Mouse (Mus musculus) limb, embryonic 13.5 days (tissue): ENCODE measurements around the gene Ei24. TPM values are rescaled to one million over a fixed set of nuclear protein-coding genes. Genes with fewer than 3 reads are reported as not detected.
A peak's percentile ranks its signal among the peaks of the same experiment; 100 is the strongest.

ENCODE experiments used
- ATAC-seq: fragments of 200-750 bp; cut with Nextera tagmentation; 2 replicates; pipeline ENCODE4 v1.8.0; 2017; ENCODE audit warnings: low read depth, moderate number of reproducible peaks, moderate TSS enrichment; ENCODE audit not compliant: low FRiP score
- H3K27ac ChIP-seq: fragments of 300-500 bp; sonication (generic); 2 replicates; pipeline ENCODE4 v1.5.1; 2015; ENCODE audit warnings: inconsistent platforms, mild to moderate bottlenecking, moderate library complexity
- H3K27me3 ChIP-seq: fragments of 300-500 bp; sonication (generic); 2 replicates; pipeline ENCODE4 v1.6.1; 2015; ENCODE audit warnings: mild to moderate bottlenecking, inconsistent platforms
- H3K36me3 ChIP-seq: fragments of 300-500 bp; sonication (generic); 2 replicates; pipeline ENCODE4 v1.6.1; 2015; ENCODE audit warnings: inconsistent platforms, mild to moderate bottlenecking, moderate library complexity
- H3K4me1 ChIP-seq: fragments of 300-500 bp; sonication (generic); 2 replicates; pipeline ENCODE4 v1.6.1; 2015; ENCODE audit warnings: inconsistent platforms
- H3K4me2 ChIP-seq: fragments of 300-500 bp; sonication (generic); replicated peaks from 2 replicates; pipeline ENCODE4 v1.6.1; 2015; ENCODE audit warnings: inconsistent platforms, mild to moderate bottlenecking, moderate library complexity
- H3K4me3 ChIP-seq: fragments of 300-500 bp; sonication (generic); 2 replicates; pipeline ENCODE4 v1.5.1; 2015; ENCODE audit warnings: moderate library complexity, mild to moderate bottlenecking, inconsistent platforms
- H3K9ac ChIP-seq: fragments of 300-500 bp; sonication (generic); 2 replicates; pipeline ENCODE4 v1.6.1; 2015; ENCODE audit warnings: mild to moderate bottlenecking, inconsistent platforms
- H3K9me3 ChIP-seq: fragments of 300-500 bp; sonication (generic); 2 replicates; pipeline ENCODE4 v1.6.1; 2016; ENCODE audit warnings: inconsistent platforms
- WGBS: fragments of 180-500 bp; shearing (Covaris S2); methylation state at CpG from one replicate; pipeline ENCODE4 v1.1.7; 2015; 5-methylcytosine and 5-hydroxymethylcytosine counted together
- polyA plus RNA-seq: library from polyadenylated mRNA; unstranded; fragments of >200 nt; fragmentation: Nextera tagmentation; extraction: Ambion mirVana; gene quantifications from 2 replicates; pipeline ENCODE4 v1.2.1, GENCODE M21; 2015

Gene Ei24
- polyA plus RNA-seq, result 102 and 103 TPM in 2 replicates

GRCm38 (mm10) chr9:36796781-36797555 is at the start of gene Ei24:
Gene Ei24, minus strand, starts transcription at chr9:36797393.
- Histone ChIP-seq H3K4me2 (peak within 1 kb of the TSS; percentile 82), H3K36me3 (peaks cover 9% of the 10 kb centered on the region), H3K4me3 (peak within 1 kb of the TSS; percentile 97), H3K9me3 (no peaks in the 10 kb centered on the region), H3K4me1 (peaks cover 15% of the 10 kb centered on the region), H3K27me3 (no peaks in the 10 kb centered on the region), H3K9ac (peak within 1 kb of the TSS; percentile 97), H3K27ac (peak within 1 kb of the TSS; percentile 67; the same call in 1 of the 2 replicates)
- ATAC-seq, result peak; percentile 97
- whole genome bisulfite sequencing, result under 1% methylated on average over 58 of the region's 66 CpGs

GRCm38 (mm10) chr9:36846346-36846745 is 49.2 kb upstream of the Ei24 start:
- ATAC-seq, result no peak
- no peak overlapping the region for H3K4me2 ChIP-seq
- no peak overlapping the region for H3K27ac ChIP-seq
- no peak overlapping the region for H3K4me3 ChIP-seq
- no peaks in the 10 kb centered on the region for H3K36me3 ChIP-seq
- no peaks in the 10 kb centered on the region for H3K4me1 ChIP-seq
- no peak overlapping the region for H3K9ac ChIP-seq
- no peaks in the 10 kb centered on the region for H3K27me3 ChIP-seq
- H3K9me3 ChIP-seq, result no peaks in the 10 kb centered on the region
- WGBS, result 49% methylated on average over 4 of the region's 4 CpGs

GRCm38 (mm10) chr9:36833914-36834313 is 36.7 kb upstream of the Ei24 start:
- no peaks in the 10 kb centered on the region for H3K9me3 ChIP-seq
- H3K9ac ChIP-seq, result no peak overlapping the region
- 50% methylated on average over 3 of the region's 3 CpGs for WGBS
- ATAC-seq, result no peak
- peak overlapping the region; percentile 48 for H3K4me3 ChIP-seq
- H3K4me2 ChIP-seq, result peak overlapping the region; percentile 75
- no peaks in the 10 kb centered on the region for H3K36me3 ChIP-seq
- H3K4me1 ChIP-seq, result peaks cover 10% of the 10 kb centered on the region; the same call in 1 of the 2 replicates
- no peak overlapping the region for H3K27ac ChIP-seq
- peaks cover 32% of the 10 kb centered on the region for H3K27me3 ChIP-seq

DNA sequence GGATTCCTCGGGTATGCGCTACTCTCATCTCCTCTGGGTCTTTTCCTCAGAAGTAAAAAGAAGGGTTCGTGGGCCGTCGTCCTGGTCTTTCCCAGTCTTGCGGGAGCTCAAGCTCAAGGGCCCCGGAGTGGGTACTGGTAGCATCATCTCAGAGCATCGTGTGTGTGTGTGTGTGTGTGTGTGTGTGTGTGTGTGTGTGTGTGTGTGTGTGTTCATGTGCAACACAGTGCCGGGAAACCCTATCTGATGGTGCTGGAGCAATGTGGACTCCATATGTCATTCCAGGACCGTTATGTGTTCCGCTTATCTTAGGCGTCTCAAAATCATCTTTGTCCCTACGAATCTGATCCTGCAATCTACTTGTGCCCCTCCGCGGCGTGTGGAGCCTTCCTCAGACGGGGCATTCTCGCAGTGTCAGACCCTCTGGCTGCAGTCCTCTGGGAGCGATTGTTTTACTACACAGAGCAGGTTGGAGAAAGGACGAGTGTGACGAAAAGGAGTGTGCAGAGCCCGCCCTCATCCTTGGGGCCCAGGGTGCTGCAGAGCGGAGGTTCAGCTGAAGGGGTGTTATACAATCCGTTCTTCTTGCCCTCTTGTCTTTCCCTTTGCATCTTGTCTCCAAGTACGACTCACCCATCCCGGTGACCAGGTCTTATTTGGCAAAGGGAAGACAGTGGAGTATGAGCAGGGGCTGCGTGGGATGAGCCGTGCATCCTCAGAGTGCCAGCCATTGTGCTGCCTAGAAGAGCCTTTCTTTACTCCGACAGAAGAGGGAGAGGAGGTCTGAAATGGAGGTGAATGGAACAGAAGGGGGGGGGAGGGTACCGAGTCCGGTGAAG is 36.1 kb upstream of the Ei24 start:
- WGBS, result 2% methylated on average over 30 of the region's 31 CpGs
- peak overlapping the region; percentile 75 for H3K4me2 ChIP-seq
- H3K4me3 ChIP-seq, result peak overlapping the region; percentile 48
- peak; percentile 49; the same call in 1 of the 2 replicates for ATAC-seq
- no peaks in the 10 kb centered on the region for H3K36me3 ChIP-seq
- H3K9ac ChIP-seq, result peak overlapping the region; percentile 63
- H3K4me1 ChIP-seq, result peaks cover 10% of the 10 kb centered on the region; the same call in 1 of the 2 replicates
- no peaks in the 10 kb centered on the region for H3K9me3 ChIP-seq
- H3K27me3 ChIP-seq, result peaks cover 32% of the 10 kb centered on the region
- H3K27ac ChIP-seq, result no peak overlapping the region

DNA sequence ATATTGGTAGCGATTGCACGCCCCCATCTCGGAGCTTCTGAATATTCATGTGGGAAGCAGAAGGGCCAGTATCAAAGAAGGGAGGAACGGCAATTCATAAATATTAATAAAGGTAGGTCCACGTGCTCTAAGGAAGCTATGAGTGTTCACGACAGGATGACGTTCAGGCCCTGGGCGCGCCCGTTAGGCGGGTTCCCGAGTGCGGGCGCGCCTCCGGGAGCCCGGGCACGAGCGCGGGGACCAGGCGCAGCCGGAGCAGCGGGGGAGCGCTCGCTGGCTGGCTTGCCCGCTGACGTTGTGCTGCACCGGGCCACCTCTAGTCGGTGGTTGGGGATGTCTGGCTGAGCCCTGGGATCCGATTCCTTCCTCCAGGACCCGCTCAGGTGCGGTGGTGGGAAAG is 35.3 kb upstream of the Ei24 start:
- Histone ChIP-seq H3K4me2 (peak overlapping the region; percentile 75), H3K9ac (peak overlapping the region; percentile 63), H3K9me3 (no peaks in the 10 kb centered on the region), H3K27ac (no peak overlapping the region), H3K4me1 (peaks cover 10% of the 10 kb centered on the region; the same call in 1 of the 2 replicates), H3K36me3 (no peaks in the 10 kb centered on the region), H3K27me3 (peaks cover 32% of the 10 kb centered on the region), H3K4me3 (peak overlapping the region; percentile 48)
- ATAC-seq, result peak; percentile 93
- under 1% methylated on average over 32 of the region's 32 CpGs for WGBS

- H3K27me3 ChIP-seq, result peaks cover 32% of the 10 kb centered on the region
- no peak for ATAC-seq
- H3K27ac ChIP-seq, result no peak overlapping the region
- no peaks in the 10 kb centered on the region for H3K36me3 ChIP-seq
- WGBS, result 74% methylated on average over 6 of the region's 6 CpGs
- no peaks in the 10 kb centered on the region for H3K9me3 ChIP-seq
- no peak overlapping the region for H3K4me2 ChIP-seq
- no peak overlapping the region for H3K9ac ChIP-seq
- peaks cover 10% of the 10 kb centered on the region; the same call in 1 of the 2 replicates for H3K4me1 ChIP-seq
- H3K4me3 ChIP-seq, result no peak overlapping the region
These were observed 34.2 kb upstream of the Ei24 start for GRCm38 (mm10) chr9:36831401-36831800.

DNA sequence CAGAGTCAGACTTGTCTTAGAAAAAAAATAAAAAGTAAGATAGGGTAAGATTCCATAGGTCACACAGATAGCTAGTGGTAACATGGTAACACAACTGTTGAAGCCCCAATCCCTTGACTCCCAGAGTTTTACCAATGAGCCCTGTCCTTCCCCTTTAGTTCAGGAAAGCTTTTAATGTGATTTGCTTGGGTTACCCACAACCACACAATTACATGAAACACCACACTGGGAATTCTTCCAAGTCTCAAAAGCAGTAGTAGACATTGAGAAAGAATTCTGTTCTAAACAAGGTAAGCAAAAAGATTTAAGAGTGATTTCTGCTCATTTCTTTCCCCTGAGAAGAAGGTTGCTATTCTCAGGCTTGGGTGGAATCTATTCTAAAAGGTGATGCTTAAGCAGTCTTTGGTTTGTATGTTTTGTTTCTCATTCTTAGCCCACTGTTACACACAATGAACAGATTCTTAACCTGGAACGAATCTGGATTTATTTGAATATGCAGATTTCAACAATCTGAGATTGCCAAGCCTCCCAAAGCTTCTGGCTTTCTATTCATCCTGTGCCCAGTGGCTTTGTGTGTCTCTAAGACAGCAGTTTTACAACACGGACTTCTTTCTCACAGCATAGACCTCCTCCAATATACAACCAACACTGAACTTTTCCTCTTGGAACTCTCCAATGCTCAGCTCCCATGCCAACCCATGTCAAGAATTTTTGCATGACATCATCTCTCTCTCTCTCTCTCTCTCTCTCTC is 29.6 kb upstream of the Ei24 start:
- no peak overlapping the region for H3K4me2 ChIP-seq
- peaks cover 4% of the 10 kb centered on the region for H3K4me1 ChIP-seq
- no peak overlapping the region for H3K27ac ChIP-seq
- H3K4me3 ChIP-seq, result no peak overlapping the region
- no peak overlapping the region for H3K9ac ChIP-seq
- 68% methylated on average over 2 of the region's 2 CpGs for WGBS
- no peaks in the 10 kb centered on the region for H3K36me3 ChIP-seq
- H3K9me3 ChIP-seq, result no peaks in the 10 kb centered on the region
- no peak for ATAC-seq
- H3K27me3 ChIP-seq, result peaks cover 4% of the 10 kb centered on the region; the same call in 1 of the 2 replicates

- H3K4me2 ChIP-seq, result peak overlapping the region; percentile 46
- no peak overlapping the region for H3K9ac ChIP-seq
- ATAC-seq, result no peak
These were observed 24.8 kb upstream of the Ei24 start for GRCm38 (mm10) chr9:36822024-36822423.

GRCm38 (mm10) chr9:36821644-36822000 is 24.4 kb upstream of the Ei24 start, which contains the start of gene Fez1:
Gene Fez1, plus strand, starts transcription at chr9:36821864.
- peak within 1 kb of the TSS; percentile 46 for H3K4me2 ChIP-seq
- 0 out of 2 replicates have a peak within 1 kb of the TSS, but pooled peaks have one; percentile 15 for H3K27ac ChIP-seq
- under 1% methylated on average over 8 of the region's 8 CpGs for WGBS
- peak within 1 kb of the TSS; percentile 11 for H3K4me3 ChIP-seq
- ATAC-seq, result peak; percentile 89
- H3K4me1 ChIP-seq, result peaks cover 11% of the 10 kb centered on the region
- no peaks in the 10 kb centered on the region for H3K36me3 ChIP-seq
- no peaks in the 10 kb centered on the region for H3K27me3 ChIP-seq
- no peak within 1 kb of the TSS for H3K9ac ChIP-seq
- H3K9me3 ChIP-seq, result no peaks in the 10 kb centered on the region

More at GRCm38 (mm10) chr9:36822024-36822423, 24.8 kb upstream of the Ei24 start:
- no peaks in the 10 kb centered on the region for H3K9me3 ChIP-seq
- peak overlapping the region; percentile 11; the same call in 1 of the 2 replicates for H3K4me3 ChIP-seq
- no peaks in the 10 kb centered on the region for H3K27me3 ChIP-seq
- WGBS, result 41% methylated on average over 2 of the region's 2 CpGs
- H3K27ac ChIP-seq, result no peak overlapping the region
- H3K36me3 ChIP-seq, result no peaks in the 10 kb centered on the region
- H3K4me1 ChIP-seq, result peaks cover 11% of the 10 kb centered on the region

- Histone ChIP-seq H3K27ac (0 out of 2 replicates have a peak overlapping the region, but pooled peaks have one; percentile 15), H3K36me3 (no peaks in the 10 kb centered on the region), H3K27me3 (no peaks in the 10 kb centered on the region), H3K4me3 (peak overlapping the region; percentile 11), H3K4me2 (peak overlapping the region; percentile 46), H3K9me3 (no peaks in the 10 kb centered on the region), H3K9ac (no peak overlapping the region), H3K4me1 (peaks cover 11% of the 10 kb centered on the region)
- ATAC-seq, result peak; percentile 45; the same call in 1 of the 2 replicates
- 50% methylated on average over 9 of the region's 9 CpGs for WGBS
These were observed 23.9 kb upstream of the Ei24 start for GRCm38 (mm10) chr9:36820969-36821643.

- Histone ChIP-seq H3K9ac (no peak overlapping the region), H3K4me1 (peaks cover 11% of the 10 kb centered on the region), H3K27me3 (no peaks in the 10 kb centered on the region), H3K9me3 (no peaks in the 10 kb centered on the region), H3K27ac (no peak overlapping the region), H3K4me3 (no peak overlapping the region), H3K36me3 (no peaks in the 10 kb centered on the region), H3K4me2 (no peak overlapping the region)
- 55% methylated on average over 4 of the region's 4 CpGs for WGBS
- ATAC-seq, result no peak
These were observed 21.7 kb upstream of the Ei24 start for GRCm38 (mm10) chr9:36818905-36819304.
